Mouse (Mus musculus): Measurements from ENCODE around the gene Cldn18. TPM values are rescaled to one million over a fixed set of nuclear protein-coding genes. Genes with fewer than 3 reads are reported as not detected.

Cldn18 gene
- total RNA-seq, 2 experiments from 2014 or later = not detected

DNA sequence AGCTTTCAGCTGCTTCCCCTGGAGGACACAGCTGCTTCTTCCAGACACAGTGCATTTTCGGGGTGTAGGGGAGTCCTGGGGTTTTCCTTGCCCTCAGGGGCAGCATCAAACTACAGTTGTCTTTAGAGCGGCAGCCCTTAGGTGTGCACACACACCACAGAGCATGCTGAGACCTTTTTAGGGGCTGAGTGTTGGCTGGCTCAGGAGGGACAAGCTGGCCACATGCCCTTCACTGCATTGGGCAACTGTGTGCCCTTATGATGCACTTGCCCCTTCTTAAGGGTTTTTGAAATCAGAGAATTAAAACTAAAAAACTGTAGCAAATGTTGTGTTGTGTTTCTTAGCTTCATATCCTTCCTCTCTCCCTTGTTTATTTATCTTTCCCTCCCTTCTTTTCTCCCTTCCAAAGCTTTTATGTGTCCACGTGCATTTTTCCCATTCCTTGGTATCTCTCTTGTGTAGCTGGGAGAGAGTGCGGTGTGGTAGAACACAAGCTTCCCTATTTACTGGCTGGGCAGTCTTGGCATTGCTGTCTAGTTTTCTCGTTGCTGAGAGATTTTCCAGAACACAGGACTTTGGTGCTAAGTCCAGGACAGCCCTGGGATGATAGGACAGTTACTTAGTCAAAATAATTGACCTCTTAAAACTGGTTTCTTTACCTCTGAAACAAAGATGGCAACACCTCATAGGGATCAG, 31.4 kb downstream of the Cldn18 start:
- intact Hi-C loops (cut with DNase I) = no loop called here
- DNase-seq = no peak

DNA sequence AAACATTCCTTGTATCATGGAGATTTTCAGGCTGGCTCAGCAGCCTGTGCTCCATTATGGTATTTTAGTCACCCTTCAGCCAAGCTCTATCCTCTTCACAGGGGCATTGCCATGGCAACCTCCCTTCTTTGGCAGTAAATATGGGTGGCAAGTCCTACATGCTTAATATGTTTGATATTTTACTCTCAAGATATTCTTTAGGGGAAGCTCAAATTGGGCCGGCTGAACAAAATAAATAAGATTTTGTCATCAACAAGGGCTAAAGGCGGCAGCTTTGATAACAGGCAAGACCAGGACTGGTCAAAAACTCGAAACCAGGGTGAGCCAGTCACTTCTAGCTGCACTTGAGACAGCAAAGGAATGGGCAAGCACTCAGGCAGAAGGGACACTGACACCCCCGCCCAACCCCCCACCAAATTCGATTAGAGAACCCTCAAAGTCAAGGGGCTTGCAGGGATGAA, 32.0 kb downstream of the Cldn18 start:
- intact Hi-C loops (cut with DNase I) = no loop called here
- DNase-seq = no peak

DNA sequence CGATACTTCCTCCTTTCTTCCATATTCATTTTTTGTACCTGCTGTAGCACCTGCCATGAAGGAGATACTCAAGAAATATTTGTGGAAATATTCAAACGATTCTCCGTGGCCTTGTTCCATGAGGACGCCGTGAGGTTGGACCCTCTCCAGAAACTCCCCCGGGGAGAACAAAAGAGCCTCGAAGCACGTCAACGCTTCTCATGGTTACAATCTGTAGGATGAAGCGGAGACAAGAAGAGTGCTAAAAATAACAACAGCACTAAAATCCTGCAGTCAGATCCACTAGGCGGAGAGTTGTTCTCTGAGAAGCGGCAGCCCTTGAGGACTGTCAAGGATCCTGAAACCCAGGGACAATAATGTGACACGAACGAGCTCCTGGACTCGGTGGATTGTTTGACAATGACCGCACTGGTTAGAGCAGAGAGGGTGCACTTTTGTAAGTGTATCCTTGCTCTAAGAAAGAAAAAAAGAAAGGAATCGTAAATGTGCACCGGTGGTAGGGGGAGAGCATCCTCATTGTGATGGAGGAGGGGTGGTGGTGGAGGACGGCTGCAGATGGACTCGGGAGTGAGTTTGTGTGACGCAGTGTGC, 35.0 kb downstream of the Cldn18 start:
- DNase-seq = no peak
- intact Hi-C loops (cut with DNase I) = no loop called here

DNA sequence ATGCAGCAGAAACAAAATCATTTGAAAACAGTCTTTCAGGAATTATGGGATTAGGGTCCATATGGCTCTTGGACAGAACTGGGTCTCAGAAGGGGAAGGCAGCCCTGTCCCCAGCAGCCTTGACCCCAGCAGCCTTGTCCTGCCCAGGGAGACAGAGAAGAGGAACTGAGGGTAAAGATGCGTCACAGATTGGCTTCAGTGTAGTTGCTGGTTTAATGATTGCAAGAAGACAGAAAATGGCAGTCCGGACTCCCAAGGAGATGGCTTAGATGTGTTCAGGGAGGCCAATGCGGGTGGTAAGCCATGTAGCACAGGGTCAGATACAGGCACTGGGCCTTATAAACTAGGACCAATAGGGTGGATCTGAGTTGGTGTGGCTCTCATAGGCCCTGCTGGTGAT, 41.4 kb downstream of the Cldn18 start:
- intact Hi-C loops (cut with DNase I) = no loop called here
- DNase-seq = no peak

DNA sequence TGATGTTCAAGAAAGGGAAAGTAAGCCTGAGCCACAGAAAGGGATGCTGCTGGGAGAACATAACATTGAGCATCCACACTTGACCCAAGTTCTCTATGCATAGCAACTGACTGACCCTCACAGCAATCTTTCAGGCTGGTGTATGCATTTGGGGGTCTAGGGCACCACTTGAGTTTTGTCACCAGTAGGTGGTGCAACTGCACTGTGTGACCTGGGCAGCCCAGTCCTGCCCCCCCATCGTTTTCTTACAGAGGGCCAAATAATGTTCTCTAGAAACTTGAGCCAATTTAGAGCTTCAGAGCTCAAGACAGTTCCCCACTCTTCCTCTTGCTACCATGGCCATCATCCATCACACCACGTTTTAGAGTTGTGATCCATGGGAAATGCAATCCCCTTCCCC, 45.5 kb downstream of the Cldn18 start:
- no peak for DNase-seq
- intact Hi-C loops (cut with DNase I) = no loop called here

DNA sequence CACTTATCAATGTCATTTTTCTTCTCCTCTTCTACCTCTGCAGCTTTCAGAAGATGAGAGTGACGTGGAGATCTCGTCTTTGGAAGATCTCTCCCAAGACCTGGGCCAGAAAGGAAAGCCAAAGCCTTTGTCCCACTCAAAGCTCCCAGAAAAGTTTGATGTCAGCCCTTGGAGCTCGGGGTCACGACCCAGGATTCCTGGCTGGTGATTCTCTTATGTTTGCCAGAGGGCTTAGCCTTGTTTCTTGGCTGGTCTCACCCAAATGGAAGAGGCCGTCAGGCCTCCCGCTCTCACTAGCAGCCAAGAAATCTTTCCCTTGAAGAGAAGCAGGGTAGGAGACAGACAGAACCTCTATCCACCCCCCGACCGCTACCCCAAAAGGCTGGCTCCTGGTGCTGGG, 49.5 kb downstream of the Cldn18 start:
- intact Hi-C loops (cut with DNase I) = no loop called here
- DNase-seq = peak; percentile 26 to 41

DNA sequence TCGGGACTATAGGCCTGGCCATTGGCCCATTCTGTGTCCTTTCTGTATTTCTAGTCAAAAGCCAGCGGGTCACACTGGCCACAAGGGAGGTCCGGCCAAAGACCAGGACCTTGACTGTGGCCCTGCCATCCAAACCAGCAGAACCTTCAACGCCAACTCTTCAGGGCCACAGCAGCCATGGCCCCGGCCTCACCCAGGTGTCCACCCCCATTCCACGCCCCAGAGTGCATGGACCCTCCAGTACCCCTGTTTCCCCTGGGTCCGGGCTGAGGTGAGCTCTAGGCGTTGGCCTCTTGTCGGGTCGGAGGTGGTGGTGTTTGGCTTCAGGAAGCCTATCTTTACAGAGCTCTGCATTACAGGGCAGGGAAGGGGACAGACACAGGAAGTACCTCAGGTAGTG, 54.2 kb downstream of the Cldn18 start:
- intact Hi-C loops (cut with DNase I) = loop anchor here (2.0 kb wide), 1 partner anchor 72 kb away; no protein-coding TSS in a partner anchor
- no peak for DNase-seq

DNA sequence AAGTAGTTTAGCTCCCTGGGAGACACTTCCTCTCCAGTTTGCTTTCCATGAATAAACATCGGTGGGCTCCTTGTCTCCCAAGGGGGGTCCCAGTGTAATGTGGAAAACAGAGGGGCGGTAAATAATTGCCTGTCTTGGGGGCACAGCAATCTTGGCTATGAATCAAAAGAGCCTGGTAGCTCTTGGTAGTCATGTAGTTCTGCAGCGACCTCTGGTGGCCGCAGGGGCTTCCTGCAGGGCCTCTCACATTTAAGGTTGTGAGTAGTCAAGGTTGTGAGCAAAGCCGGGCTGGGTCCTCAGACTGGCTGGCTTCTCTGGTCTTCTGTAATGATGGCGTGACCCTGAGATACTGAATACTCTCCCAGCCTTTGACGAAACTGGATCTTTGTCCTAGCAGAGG, 54.7 kb downstream of the Cldn18 start:
- peak; percentile 40 to 42 for DNase-seq
- intact Hi-C loops (cut with DNase I) = loop anchor here (2.0 kb wide), 1 partner anchor 72 kb away; no protein-coding TSS in a partner anchor

DNA sequence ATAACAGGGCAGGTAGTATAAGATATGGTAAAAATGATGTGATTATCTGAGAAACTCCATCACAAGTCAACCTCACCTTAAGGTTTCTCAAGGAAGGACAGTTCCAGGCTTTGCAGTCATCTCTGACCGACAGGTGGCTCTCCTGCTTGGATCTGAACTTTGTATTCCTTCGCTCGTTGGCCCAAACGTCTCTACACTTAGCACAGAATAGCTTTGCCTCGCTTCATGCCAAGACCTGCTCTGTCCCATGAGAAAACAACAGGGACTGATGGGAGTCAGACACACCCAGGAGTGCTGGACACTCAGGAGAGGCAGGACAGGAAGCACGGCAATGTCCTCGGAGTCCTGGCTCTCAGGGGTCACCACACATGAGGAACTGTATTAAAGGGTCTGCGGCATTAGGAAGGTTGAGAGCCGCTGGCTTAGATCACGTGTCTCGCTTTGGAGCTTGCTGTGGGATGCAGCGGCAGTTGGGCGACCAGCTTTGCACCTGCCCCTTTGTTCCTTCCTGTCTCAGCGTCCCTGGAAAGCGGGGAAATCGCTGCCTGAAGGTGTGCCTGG, 55.4 kb downstream of the Cldn18 start:
- intact Hi-C loops (cut with DNase I) = loop anchor here (2.0 kb wide), 1 partner anchor 71 kb away; no protein-coding TSS in a partner anchor
- DNase-seq = no peak

DNA sequence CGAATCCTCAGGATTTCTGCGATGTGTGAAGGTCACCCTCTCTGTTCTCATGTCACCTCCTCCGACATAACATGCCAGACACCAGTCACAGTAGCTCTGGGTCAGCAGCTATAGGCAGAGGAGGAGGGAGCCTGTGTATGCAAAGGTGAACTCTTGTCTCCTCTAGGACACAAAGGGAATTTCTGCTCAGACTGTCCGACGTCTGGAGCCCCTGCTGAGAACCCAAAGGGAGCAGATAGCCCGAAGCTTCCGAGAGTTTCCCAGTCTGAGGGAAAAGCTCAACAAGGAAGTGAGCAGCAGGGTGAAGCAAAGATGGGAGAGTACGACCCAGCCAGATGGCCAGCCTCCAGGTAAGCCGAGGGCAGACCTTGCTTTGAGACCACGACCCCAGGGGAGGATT, 56.3 kb downstream of the Cldn18 start:
- intact Hi-C loops (cut with DNase I) = no loop called here

DNA sequence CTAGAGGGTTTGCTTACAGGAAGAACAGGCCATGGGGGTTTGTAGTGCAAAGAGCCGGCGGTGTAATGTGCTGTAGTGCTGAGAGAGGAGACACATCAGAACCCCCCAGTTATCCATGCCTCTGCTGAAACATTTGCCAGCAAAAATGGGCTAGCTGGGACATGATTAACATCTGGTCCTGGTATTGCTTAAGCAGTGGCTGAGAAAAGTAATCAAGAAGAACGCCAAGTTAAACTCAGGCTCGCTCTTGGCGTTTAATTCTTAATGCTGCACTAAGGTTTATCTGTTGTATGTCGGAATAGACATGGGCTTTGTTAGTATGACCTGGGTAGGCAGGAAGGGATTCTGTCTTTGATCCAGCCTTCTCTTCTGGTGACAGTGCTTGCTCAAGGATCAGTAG, 71.0 kb downstream of the Cldn18 start:
- DNase-seq = no peak
- intact Hi-C loops (cut with DNase I) = no loop called here

More for the DNA sequence above, 56.3 kb downstream of the Cldn18 start:
- DNase-seq = no peak

DNA sequence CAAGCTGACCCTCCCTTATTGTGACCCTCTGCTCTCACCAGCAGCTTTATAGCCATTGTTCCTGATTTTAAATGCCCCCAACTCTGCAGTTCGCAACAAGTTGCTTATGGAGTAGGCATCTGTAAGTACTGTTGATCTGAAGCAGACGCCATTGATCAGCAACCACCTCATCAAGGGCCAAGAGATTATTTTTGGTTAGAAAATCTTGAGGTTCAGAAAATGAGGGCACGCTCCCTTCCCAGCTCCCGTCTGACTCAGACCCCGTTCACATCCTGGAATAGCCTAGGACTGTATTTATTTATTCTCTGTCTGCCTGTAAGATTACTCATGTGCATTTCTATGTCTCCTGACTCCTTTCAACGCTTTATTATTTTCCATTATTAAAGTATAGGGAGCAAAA, 71.7 kb downstream of the Cldn18 start:
- DNase-seq = no peak
- intact Hi-C loops (cut with DNase I) = no loop called here

DNA sequence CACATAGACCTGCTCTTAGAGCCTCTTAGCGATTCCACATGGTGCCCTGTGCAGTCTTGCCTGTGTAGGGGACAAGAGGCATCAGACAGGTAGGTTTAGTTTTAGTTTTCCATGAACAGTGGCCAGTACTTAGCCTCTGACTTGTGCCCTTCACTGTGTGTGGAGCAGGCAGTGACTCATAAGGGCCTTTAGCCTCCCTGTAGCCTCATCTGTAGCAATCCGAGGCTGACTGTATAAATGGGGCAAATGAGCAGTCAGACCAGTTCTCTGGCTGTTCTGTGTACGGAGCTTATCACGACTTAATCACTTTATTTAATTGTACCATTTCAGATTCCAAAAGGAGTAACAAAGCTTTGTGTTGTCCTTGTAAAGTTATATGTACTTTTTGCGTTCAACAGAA, 77.1 kb downstream of the Cldn18 start:
- no peak for DNase-seq
- intact Hi-C loops (cut with DNase I) = no loop called here

Other genes with a start within 250 kb of the Cldn18 start
- gene Armc8, start 148.4 kb downstream of the Cldn18 start, total RNA-seq (2021) = 10 to 100 TPM; 22.0 to 25.2 TPM
- 1 to 10 TPM; 2.6 to 5.6 TPM for gene Dbr1, start 141.5 kb downstream of the Cldn18 start, total RNA-seq (2021)
- not detected for gene A4gnt, start 104.8 kb downstream of the Cldn18 start, total RNA-seq (2021)
- 1 to 10 TPM; 1.9 to 2.1 TPM for gene Dzip1l, start 87.8 kb downstream of the Cldn18 start, total RNA-seq (2021)
- gene Sox14, start 158.9 kb upstream of the Cldn18 start, total RNA-seq (2021) = not detected

Data from gastrocnemius, postnatal 36 days (tissue).